Mouse (Mus musculus): ENCODE data around the gene Cadps.

GRCm38 (mm10) chr14:12822491-12823219 lies at the start of gene Cadps:
- no peak for TF ChIP-seq CTCF (IDR thresholded peaks at IDR 0.05; ENCODE audit: borderline replicate concordance, control insufficient read depth, extremely low read depth, insufficient read depth, low read length, poor library complexity)
- TF ChIP-seq POLR2A (IDR thresholded peaks at IDR 0.05; ENCODE audit: control insufficient read depth, extremely low read depth, insufficient read depth, low read length, poor library complexity): no peak
